Mouse (Mus musculus) embryo, embryonic 9.5 days (tissue): Measurements from ENCODE around the gene Cpa2.

Experiments used
- DNase-seq: peaks from one replicate; pipeline ENCODE4 v3.0.0-alpha.2; 2017; ENCODE audit errors: extremely low spot score

Cpa2 gene

GRCm38 (mm10) chr6:30541009-30541799 is at the start of gene Cpa2:
Gene Cpa2 (plus strand): TSS chr6:30541582.
- no peak for DNase-seq

- DNase-seq, result no peak
Measured at GRCm38 (mm10) chr6:30499049-30499448, 42.3 kb upstream of the Cpa2 start.

- no peak for DNase-seq
Measured at GRCm38 (mm10) chr6:30508824-30509223, 32.6 kb upstream of the Cpa2 start.

GRCm38 (mm10) chr6:30509265-30510239 is 31.8 kb upstream of the Cpa2 start, which contains the start of the genes Tmem209 and Ssmem1:
Gene Tmem209 (minus strand): TSS chr6:30509783.
Gene Ssmem1 (plus strand): TSS chr6:30509849.
- peak; percentile 99 for DNase-seq

- no peak for DNase-seq
Measured at GRCm38 (mm10) chr6:30510291-30510690, 31.1 kb upstream of the Cpa2 start.

- DNase-seq, result peak; percentile 43
Measured at GRCm38 (mm10) chr6:30514242-30514641, 27.1 kb upstream of the Cpa2 start.

GRCm38 (mm10) chr6:30520400-30520799 is 21.0 kb upstream of the Cpa2 start:
- DNase-seq, result no peak

- DNase-seq, result peak; percentile 62
Measured at GRCm38 (mm10) chr6:30525456-30526332, 15.7 kb upstream of the Cpa2 start.

- peak; percentile 75 for DNase-seq
Measured at GRCm38 (mm10) chr6:30526586-30527515, 14.5 kb upstream of the Cpa2 start.

- DNase-seq, result no peak
Measured at GRCm38 (mm10) chr6:30528800-30529199, 12.6 kb upstream of the Cpa2 start.

GRCm38 (mm10) chr6:30535340-30535739 is 6.0 kb upstream of the Cpa2 start:
- DNase-seq, result no peak

GRCm38 (mm10) chr6:30538240-30538639 is 3.1 kb upstream of the Cpa2 start:
- no peak for DNase-seq

GRCm38 (mm10) chr6:30538800-30539199 is 2.6 kb upstream of the Cpa2 start:
- no peak for DNase-seq

GRCm38 (mm10) chr6:30542277-30542676 is 895 bp downstream of the Cpa2 start:
- no peak for DNase-seq

- no peak for DNase-seq
Measured at GRCm38 (mm10) chr6:30543077-30543476, 1.7 kb downstream of the Cpa2 start.

GRCm38 (mm10) chr6:30543851-30544250 is 2.5 kb downstream of the Cpa2 start:
- no peak for DNase-seq

GRCm38 (mm10) chr6:30545689-30546088 is 4.3 kb downstream of the Cpa2 start:
- DNase-seq, result no peak

GRCm38 (mm10) chr6:30546571-30547273 is 5.3 kb downstream of the Cpa2 start:
- DNase-seq, result peak; percentile 77

GRCm38 (mm10) chr6:30547274-30547645 is 5.9 kb downstream of the Cpa2 start:
- peak; percentile 74 for DNase-seq
